Mouse (Mus musculus): ENCODE data around the gene Caap1. TPM values are rescaled to one million over a fixed set of nuclear protein-coding genes. Genes with fewer than 3 reads are reported as not detected.

The Caap1 gene
- polyA plus RNA-seq, 1 experiment from 2014 or later = 26.3 TPM

- WGBS = 96% methylated on average over 1 of the region's 1 CpGs
- peaks cover 9% of the 10 kb centered on the region for H3K36me3 ChIP-seq (replicated peaks)
- H3K27me3 ChIP-seq (ENCODE audit: poor library complexity, severe bottlenecking) = no peaks in the 10 kb centered on the region
- no peaks in the 10 kb centered on the region for H3K4me1 ChIP-seq
- no peaks in the 10 kb centered on the region for H3K9me3 ChIP-seq
- H3K27ac ChIP-seq = no peak overlapping the region
- H3K4me3 ChIP-seq = no peak overlapping the region
- no peak for DNase-seq (ENCODE audit: extremely low spot score, low spot score)
These were observed 101.7 kb downstream of the Caap1 start for GRCm38 (mm10) chr4:94454857-94455256.

Other genes starting within 250 kb of the Caap1 start
- not detected in 2 replicates for gene Gm10306, start 250 bp downstream of the Caap1 start, polyA plus RNA-seq (2016; fragmentation: Nextera tagmentation; extraction: Ambion mirVana)
- gene Plaa, start 46.4 kb upstream of the Caap1 start, polyA plus RNA-seq (2016; fragmentation: Nextera tagmentation; extraction: Ambion mirVana) = 94.7 and 97.4 TPM in 2 replicates
- gene Ift74, start 57.7 kb upstream of the Caap1 start, polyA plus RNA-seq (2016; fragmentation: Nextera tagmentation; extraction: Ambion mirVana) = 60.1 and 70.1 TPM in 2 replicates
- gene Lrrc19, start 93.3 kb upstream of the Caap1 start, polyA plus RNA-seq (2016; fragmentation: Nextera tagmentation; extraction: Ambion mirVana) = 1.4 TPM in 2 replicates
- 8.5 and 8.9 TPM in 2 replicates for gene Tek, start 182.5 kb upstream of the Caap1 start, polyA plus RNA-seq (2016; fragmentation: Nextera tagmentation; extraction: Ambion mirVana)

All from forebrain, embryonic 10.5 days (tissue).